Mouse (Mus musculus): ENCODE data around the gene Arhgdib. TPM values are rescaled to one million over a fixed set of nuclear protein-coding genes. Genes with fewer than 3 reads are reported as not detected.

Arhgdib gene
- polyA plus RNA-seq, 1 experiment from 2014 or later: 63.8 TPM

GRCm38 (mm10) chr6:136931246-136931645, 10.5 kb downstream of the Arhgdib start:
- Histone ChIP-seq H3K27me3 (no peaks in the 10 kb centered on the region), H3K9ac (no peak overlapping the region), H3K27ac (peak overlapping the region; percentile 69), H3K36me3 (no peaks in the 10 kb centered on the region), H3K4me2 (no peak overlapping the region), H3K4me3 (replicated peaks) (no peak overlapping the region), H3K4me1 (peaks cover 11% of the 10 kb centered on the region), H3K9me3 (replicated peaks) (no peaks in the 10 kb centered on the region)
- ATAC-seq (replicated peaks; ENCODE audit: low FRiP score): no peak
- WGBS: 86% methylated on average over 13 of the region's 13 CpGs

GRCm38 (mm10) chr6:136930677-136931076, 11.0 kb downstream of the Arhgdib start:
- H3K4me2 ChIP-seq: peak overlapping the region; percentile 37
- no peaks in the 10 kb centered on the region for H3K27me3 ChIP-seq
- peak overlapping the region; percentile 69 for H3K27ac ChIP-seq
- WGBS: 19% methylated on average over 12 of the region's 12 CpGs
- H3K36me3 ChIP-seq: no peaks in the 10 kb centered on the region
- no peaks in the 10 kb centered on the region for H3K9me3 ChIP-seq (replicated peaks)
- H3K4me3 ChIP-seq (replicated peaks): no peak overlapping the region; the same call in 1 of the 2 replicates
- no peak overlapping the region for H3K9ac ChIP-seq
- H3K4me1 ChIP-seq: peaks cover 11% of the 10 kb centered on the region
- ATAC-seq (replicated peaks; ENCODE audit: low FRiP score): peak; percentile 95

- no peak overlapping the region for H3K4me3 ChIP-seq (replicated peaks)
- no peak overlapping the region for H3K9ac ChIP-seq
- H3K27ac ChIP-seq: no peak overlapping the region
- WGBS: 87% methylated on average over 1 of the region's 1 CpGs
- H3K9me3 ChIP-seq (replicated peaks): no peaks in the 10 kb centered on the region
- H3K27me3 ChIP-seq: no peaks in the 10 kb centered on the region
- H3K4me1 ChIP-seq: peaks cover 11% of the 10 kb centered on the region
- no peak for ATAC-seq (replicated peaks; ENCODE audit: low FRiP score)
- H3K4me2 ChIP-seq: no peak overlapping the region
- H3K36me3 ChIP-seq: no peaks in the 10 kb centered on the region; the same call in 1 of the 2 replicates
These were observed 14.1 kb downstream of the Arhgdib start for GRCm38 (mm10) chr6:136927626-136928025.

- peaks cover 4% of the 10 kb centered on the region; the same call in 1 of the 2 replicates for H3K4me1 ChIP-seq
- no peak overlapping the region for H3K27ac ChIP-seq
- H3K36me3 ChIP-seq: no peaks in the 10 kb centered on the region; the same call in 1 of the 2 replicates
- H3K9me3 ChIP-seq (replicated peaks): no peaks in the 10 kb centered on the region
- ATAC-seq (replicated peaks; ENCODE audit: low FRiP score): no peak
- H3K4me2 ChIP-seq: no peak overlapping the region
- 56% methylated on average over 8 of the region's 8 CpGs for WGBS
- H3K4me3 ChIP-seq (replicated peaks): no peak overlapping the region
- H3K27me3 ChIP-seq: no peaks in the 10 kb centered on the region
- H3K9ac ChIP-seq: no peak overlapping the region
These were observed 16.6 kb downstream of the Arhgdib start for GRCm38 (mm10) chr6:136925049-136925448.

- H3K9me3 ChIP-seq (replicated peaks): no peaks in the 10 kb centered on the region
- H3K4me3 ChIP-seq (replicated peaks): no peak within 1 kb of the TSS
- H3K4me2 ChIP-seq: no peak within 1 kb of the TSS
- ATAC-seq (replicated peaks; ENCODE audit: low FRiP score): no peak
- H3K27ac ChIP-seq: no peak within 1 kb of the TSS
- peaks cover 4% of the 10 kb centered on the region; the same call in 1 of the 2 replicates for H3K4me1 ChIP-seq
- no peaks in the 10 kb centered on the region for H3K27me3 ChIP-seq
- WGBS: 82% methylated on average over 8 of the region's 8 CpGs
- H3K36me3 ChIP-seq: no peaks in the 10 kb centered on the region; the same call in 1 of the 2 replicates
- no peak within 1 kb of the TSS for H3K9ac ChIP-seq
These were observed 18.2 kb downstream of the Arhgdib start, which contains the start of gene Pde6h for GRCm38 (mm10) chr6:136923532-136923931. Gene Pde6h (plus strand): TSS chr6:136923832.

GRCm38 (mm10) chr6:136922871-136923270, 18.8 kb downstream of the Arhgdib start:
- no peak overlapping the region for H3K27ac ChIP-seq
- no peak for ATAC-seq (replicated peaks; ENCODE audit: low FRiP score)
- H3K9ac ChIP-seq: no peak overlapping the region
- H3K36me3 ChIP-seq: no peaks in the 10 kb centered on the region; the same call in 1 of the 2 replicates
- H3K4me2 ChIP-seq: no peak overlapping the region
- 86% methylated on average over 7 of the region's 7 CpGs for WGBS
- H3K27me3 ChIP-seq: no peaks in the 10 kb centered on the region
- no peak overlapping the region for H3K4me3 ChIP-seq (replicated peaks)
- H3K4me1 ChIP-seq: peaks cover 4% of the 10 kb centered on the region; the same call in 1 of the 2 replicates
- no peaks in the 10 kb centered on the region for H3K9me3 ChIP-seq (replicated peaks)

- Histone ChIP-seq H3K27ac (no peak within 1 kb of the TSS), H3K27me3 (no peaks in the 10 kb centered on the region), H3K9ac (no peak within 1 kb of the TSS), H3K36me3 (no peaks in the 10 kb centered on the region; the same call in 1 of the 2 replicates), H3K4me3 (replicated peaks) (no peak within 1 kb of the TSS), H3K9me3 (replicated peaks) (no peaks in the 10 kb centered on the region), H3K4me1 (peaks cover 4% of the 10 kb centered on the region; the same call in 1 of the 2 replicates), H3K4me2 (no peak within 1 kb of the TSS)
- no peak for ATAC-seq (replicated peaks; ENCODE audit: low FRiP score)
- WGBS: 71% methylated on average over 5 of the region's 5 CpGs
These were observed 19.6 kb downstream of the Arhgdib start, which contains the start of gene Erp27 for GRCm38 (mm10) chr6:136922080-136922479. Gene Erp27 (minus strand): TSS chr6:136922180.

- H3K27me3 ChIP-seq: no peaks in the 10 kb centered on the region
- no peak overlapping the region for H3K9ac ChIP-seq
- peaks cover 4% of the 10 kb centered on the region; the same call in 1 of the 2 replicates for H3K4me1 ChIP-seq
- H3K36me3 ChIP-seq: no peaks in the 10 kb centered on the region; the same call in 1 of the 2 replicates
- H3K27ac ChIP-seq: no peak overlapping the region
- H3K9me3 ChIP-seq (replicated peaks): no peaks in the 10 kb centered on the region
- H3K4me2 ChIP-seq: no peak overlapping the region
- ATAC-seq (replicated peaks; ENCODE audit: low FRiP score): no peak
- no peak overlapping the region for H3K4me3 ChIP-seq (replicated peaks)
- 84% methylated on average over 7 of the region's 7 CpGs for WGBS
These were observed 20.1 kb downstream of the Arhgdib start for GRCm38 (mm10) chr6:136921601-136922000.

- peak overlapping the region; percentile 15; the same call in 1 of the 2 replicates for H3K4me2 ChIP-seq
- H3K36me3 ChIP-seq: no peaks in the 10 kb centered on the region; the same call in 1 of the 2 replicates
- H3K4me3 ChIP-seq (replicated peaks): no peak overlapping the region
- WGBS: 33% methylated on average over 16 of the region's 16 CpGs
- peaks cover 4% of the 10 kb centered on the region; the same call in 1 of the 2 replicates for H3K4me1 ChIP-seq
- H3K27ac ChIP-seq: peak overlapping the region; percentile 41; the same call in 1 of the 2 replicates
- H3K9me3 ChIP-seq (replicated peaks): no peaks in the 10 kb centered on the region
- peak; percentile 57 for ATAC-seq (replicated peaks; ENCODE audit: low FRiP score)
- H3K9ac ChIP-seq: no peak overlapping the region
- no peaks in the 10 kb centered on the region for H3K27me3 ChIP-seq
These were observed 21.1 kb downstream of the Arhgdib start for GRCm38 (mm10) chr6:136920320-136921257.

GRCm38 (mm10) chr6:136917885-136918284, 23.8 kb downstream of the Arhgdib start:
- 16% methylated on average over 2 of the region's 2 CpGs for WGBS
- no peak overlapping the region for H3K27ac ChIP-seq

GRCm38 (mm10) chr6:136915721-136916395, 25.8 kb downstream of the Arhgdib start:
- Histone ChIP-seq H3K27me3 (no peaks in the 10 kb centered on the region), H3K27ac (no peak overlapping the region), H3K4me3 (replicated peaks) (no peak overlapping the region), H3K4me1 (peaks cover 12% of the 10 kb centered on the region), H3K9ac (no peak overlapping the region), H3K4me2 (no peak overlapping the region), H3K9me3 (replicated peaks) (no peaks in the 10 kb centered on the region), H3K36me3 (no peaks in the 10 kb centered on the region)
- ATAC-seq (replicated peaks; ENCODE audit: low FRiP score): no peak
- 78% methylated on average over 8 of the region's 8 CpGs for WGBS

More at GRCm38 (mm10) chr6:136917885-136918284, 23.8 kb downstream of the Arhgdib start:
- H3K4me1 ChIP-seq: peaks cover 12% of the 10 kb centered on the region
- no peaks in the 10 kb centered on the region for H3K36me3 ChIP-seq
- no peak overlapping the region for H3K4me3 ChIP-seq (replicated peaks)
- H3K4me2 ChIP-seq: no peak overlapping the region
- no peaks in the 10 kb centered on the region for H3K9me3 ChIP-seq (replicated peaks)
- H3K27me3 ChIP-seq: no peaks in the 10 kb centered on the region
- no peak overlapping the region for H3K9ac ChIP-seq
- ATAC-seq (replicated peaks; ENCODE audit: low FRiP score): no peak
